Mouse (Mus musculus) erythroblast, embryonic 14.5 days (primary cell): ENCODE data around the gene Ndufb8. TPM values are rescaled to one million over a fixed set of nuclear protein-coding genes. Genes with fewer than 3 reads are reported as not detected.

Source experiments
- H3K27me3 ChIP-seq: 2 replicates; pipeline ENCODE4 v1.6.1; 2012; ENCODE audit warnings: inconsistent platforms; ENCODE audit not compliant: control insufficient read depth
- H3K36me3 ChIP-seq: 2 replicates; pipeline ENCODE4 v1.6.1; 2012; ENCODE audit warnings: mild to moderate bottlenecking, inconsistent platforms; ENCODE audit not compliant: control insufficient read depth
- H3K4me1 ChIP-seq: 2 replicates; pipeline ENCODE4 v1.6.1; 2012; ENCODE audit warnings: inconsistent platforms; ENCODE audit not compliant: control insufficient read depth
- H3K4me3 ChIP-seq: replicated peaks from 2 replicates; pipeline ENCODE3; 2012; ENCODE audit warnings: moderate library complexity, mild to moderate bottlenecking, inconsistent platforms
- H3K9me3 ChIP-seq: 2 replicates; pipeline ENCODE4 v1.6.1; 2012; ENCODE audit warnings: low read length, inconsistent platforms, mixed read lengths; ENCODE audit not compliant: control insufficient read depth
- GATA1 ChIP-seq: IDR thresholded peaks from 2 replicates; pipeline ENCODE4 v1.6.1; 2012; ENCODE audit warnings: low read length, inconsistent platforms, mixed read lengths
- TAL1 ChIP-seq: IDR thresholded peaks from 3 replicates; pipeline ENCODE4 v1.6.1; 2012; ENCODE audit warnings: low read length, inconsistent platforms, mixed read lengths
- polyA plus RNA-seq: library from polyadenylated mRNA; stranded (reverse); fragments of >175 nt; gene quantifications from 2 replicates; pipeline ENCODE4 v1.2.3, GENCODE M21; 2012

Gene Ndufb8
- polyA plus RNA-seq, 1 experiment = 46.9 TPM

GRCm38 (mm10) chr19:44500240-44500639 lies 55.0 kb downstream of the Ndufb8 start:
- Histone ChIP-seq H3K27me3 (peaks cover 23% of the 10 kb centered on the region), H3K4me1 (no peaks in the 10 kb centered on the region), H3K4me3 (no peak overlapping the region), H3K9me3 (no peaks in the 10 kb centered on the region), H3K36me3 (no peaks in the 10 kb centered on the region)
- TF ChIP-seq GATA1 = no peak
- TF ChIP-seq TAL1 = no peak

- no peak overlapping the region for H3K4me3 ChIP-seq
- no peaks in the 10 kb centered on the region for H3K9me3 ChIP-seq
- peaks cover 18% of the 10 kb centered on the region for H3K27me3 ChIP-seq
- no peaks in the 10 kb centered on the region for H3K4me1 ChIP-seq
- TF ChIP-seq TAL1 (no peak), GATA1 (no peak)
- H3K36me3 ChIP-seq = no peaks in the 10 kb centered on the region
Measured at GRCm38 (mm10) chr19:44498936-44499335, 56.3 kb downstream of the Ndufb8 start.

Other genes with a start within 250 kb of the Ndufb8 start
- gene Scd4, start 222.3 kb downstream of the Ndufb8 start, polyA plus RNA-seq = not detected in 2 replicates
- gene Scd1, start 147.6 kb downstream of the Ndufb8 start, polyA plus RNA-seq = 1.2 and 1.8 TPM in 2 replicates
- gene Wnt8b, start 62.0 kb downstream of the Ndufb8 start, polyA plus RNA-seq = not detected in 2 replicates
- 0.04 TPM in 1 of 2 replicates, not detected in the other for gene Sec31b, start 9.6 kb downstream of the Ndufb8 start, polyA plus RNA-seq
- gene Gm20538, start 2.6 kb downstream of the Ndufb8 start, polyA plus RNA-seq = not detected in 2 replicates
- 0.23 and 0.58 TPM in 2 replicates for gene Hif1an, start 7.4 kb upstream of the Ndufb8 start, polyA plus RNA-seq
- gene Pax2, start 200.6 kb upstream of the Ndufb8 start, polyA plus RNA-seq = not detected in 2 replicates